Mouse (Mus musculus) left cerebral cortex, postnatal 4 days (tissue): ENCODE measurements at regions not wholly inside any gene's neighbourhood (a gene's known extent, or its start where the extent isn't known, plus 50 kb on each side); places are given as distances from the start of the nearest gene placed in this dataset.

Experiments used
- DNase-seq: peaks from one replicate; pipeline ENCODE4 v3.0.0-alpha.2; 2022
- intact Hi-C: fragments of 180-260 bp; cut with DNase I; formaldehyde crosslinking; loops from one replicate; pipeline ENCODE4 v1.15.1; 2025

DNA sequence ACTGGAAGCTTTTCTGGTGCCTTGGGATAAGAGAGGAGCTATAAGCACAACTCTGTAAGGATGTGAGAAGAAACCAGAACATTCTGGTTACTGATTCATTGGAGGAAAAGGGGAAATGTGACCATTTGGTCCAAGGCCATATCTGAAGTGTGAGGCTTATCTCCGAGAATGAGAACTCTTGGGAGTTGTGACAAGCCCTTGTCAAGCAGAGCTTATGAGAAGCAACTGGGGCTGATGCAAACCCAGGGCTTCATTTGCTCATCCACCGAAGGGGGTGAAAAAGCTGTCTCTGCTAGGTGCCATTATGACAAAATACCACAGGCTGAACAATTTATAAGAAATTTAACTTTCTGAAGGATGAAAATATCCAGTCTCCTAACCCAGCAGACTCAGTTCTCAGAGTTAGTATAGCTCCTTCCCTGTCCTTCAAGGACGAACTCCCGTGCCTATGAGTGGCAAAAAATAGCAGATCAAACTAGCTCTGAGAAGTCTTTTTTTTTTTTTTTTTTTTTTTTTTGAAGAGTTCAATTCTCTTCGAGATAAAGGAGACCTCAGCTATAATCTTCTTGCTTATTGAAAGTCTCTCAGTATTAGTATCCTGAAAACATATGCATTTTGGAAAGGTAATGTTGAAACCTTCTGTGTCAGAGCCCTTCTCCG, 725.4 kb downstream of the Kcnj2 start:
- intact Hi-C loops: no loop called here
- no peak for DNase-seq

DNA sequence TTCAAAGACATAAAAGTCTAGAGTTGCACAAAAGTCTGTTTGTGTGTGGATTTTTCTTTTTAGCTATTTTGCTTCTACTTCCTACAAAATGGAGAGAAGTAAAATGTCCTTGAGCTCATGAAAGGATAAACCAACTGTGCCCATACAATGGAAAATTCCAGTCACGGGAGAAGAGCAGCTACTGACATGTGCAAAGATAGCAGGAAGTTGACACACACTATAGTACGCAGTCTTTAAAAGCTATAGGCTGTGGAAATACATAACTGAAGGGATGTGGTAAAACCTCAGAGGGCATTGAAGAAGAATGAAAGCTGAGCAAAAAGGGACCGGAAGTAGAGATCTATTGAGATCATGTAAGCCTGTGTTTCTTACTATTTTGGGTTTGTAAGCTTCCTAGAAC, 735.1 kb downstream of the Kcnj2 start:
- no peak for DNase-seq
- intact Hi-C loops: no loop called here

DNA sequence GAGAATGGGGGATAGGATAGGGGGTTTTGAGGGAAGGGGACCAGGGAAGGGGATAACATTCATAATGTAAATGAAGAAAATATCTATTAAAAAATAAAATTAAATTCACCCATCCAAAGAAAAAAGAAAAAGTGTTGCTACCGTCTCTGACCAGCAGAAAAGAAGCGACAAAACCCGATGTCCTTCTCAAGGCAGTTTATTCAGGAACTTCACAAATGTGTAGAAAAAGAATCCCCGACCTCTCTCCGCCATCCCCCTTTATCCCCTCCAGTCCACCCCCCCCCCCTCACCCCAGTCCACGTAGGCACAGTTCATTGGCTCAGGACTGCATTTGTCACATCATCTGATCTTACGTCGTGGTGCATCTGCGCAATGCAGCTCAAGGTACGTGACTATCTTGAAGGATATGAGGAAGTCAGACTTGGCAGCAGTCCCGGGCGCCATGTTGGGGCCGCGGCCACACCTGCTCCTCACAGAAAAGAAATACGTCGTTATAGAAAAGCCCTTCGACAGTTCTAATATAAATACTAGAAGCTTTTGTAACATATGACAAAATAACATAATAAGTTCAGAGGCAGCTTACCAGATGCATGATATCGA, 750.3 kb downstream of the Kcnj2 start:
- intact Hi-C loops: no loop called here
- no peak for DNase-seq

DNA sequence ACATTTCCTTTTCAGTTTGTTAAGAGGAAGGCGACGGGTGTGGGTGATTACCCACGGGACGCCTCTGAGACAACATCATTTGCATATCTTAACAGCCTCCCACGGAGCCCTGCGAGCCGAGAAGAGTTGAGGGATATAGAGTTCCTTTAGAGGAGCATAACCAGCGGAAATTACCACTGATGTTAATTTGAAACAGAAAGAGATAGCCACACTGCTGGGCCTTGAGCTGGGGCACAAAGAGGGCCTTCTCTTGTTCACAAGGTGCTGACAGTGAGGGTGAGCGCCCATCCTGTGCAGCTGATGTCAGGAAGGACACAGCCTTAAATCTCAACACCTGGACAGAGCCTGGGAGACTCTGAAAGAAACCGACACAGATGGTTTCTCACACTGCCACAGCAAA, 752.2 kb downstream of the Kcnj2 start:
- intact Hi-C loops: no loop called here
- DNase-seq: peak; percentile 1

DNA sequence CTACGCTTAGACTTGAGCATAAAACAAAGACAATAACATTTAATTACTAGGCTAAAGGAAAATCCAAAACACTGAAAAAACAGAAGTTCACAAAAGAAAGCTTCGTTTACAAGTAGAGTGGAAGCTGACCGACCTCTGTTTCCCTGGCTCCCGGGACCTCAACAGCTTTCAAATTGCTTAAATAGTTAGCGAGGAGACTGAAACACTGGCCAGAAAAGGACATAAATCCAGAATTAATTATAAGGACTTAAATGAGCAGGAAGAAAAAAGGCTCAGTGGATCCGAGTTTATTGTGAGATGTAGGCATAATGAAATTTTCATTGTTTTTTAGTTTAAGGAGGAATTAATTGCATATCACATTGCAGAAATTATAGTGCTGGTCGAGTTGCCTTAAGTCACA, 754.4 kb downstream of the Kcnj2 start:
- intact Hi-C loops: no loop called here
- DNase-seq: no peak

DNA sequence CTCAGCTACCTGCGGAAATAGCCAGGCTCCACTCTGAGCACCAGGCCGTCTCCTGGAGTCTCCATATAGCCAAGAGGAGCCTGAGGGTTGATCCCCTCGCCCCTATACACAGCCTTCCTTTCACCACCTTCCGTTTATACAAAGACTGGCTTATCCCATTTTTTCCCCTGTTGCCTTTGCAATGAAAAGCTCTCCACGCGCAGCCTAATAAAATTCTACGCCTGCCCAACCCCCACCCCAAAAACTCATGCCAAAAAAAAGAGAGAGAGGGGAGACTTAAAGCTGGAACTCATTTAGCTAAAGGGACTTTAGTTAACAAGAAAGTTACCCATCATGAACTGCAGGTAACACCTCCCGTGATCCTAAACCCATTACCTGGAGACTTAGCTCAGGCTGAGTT, 762.5 kb downstream of the Kcnj2 start:
- intact Hi-C loops: no loop called here
- DNase-seq: no peak

DNA sequence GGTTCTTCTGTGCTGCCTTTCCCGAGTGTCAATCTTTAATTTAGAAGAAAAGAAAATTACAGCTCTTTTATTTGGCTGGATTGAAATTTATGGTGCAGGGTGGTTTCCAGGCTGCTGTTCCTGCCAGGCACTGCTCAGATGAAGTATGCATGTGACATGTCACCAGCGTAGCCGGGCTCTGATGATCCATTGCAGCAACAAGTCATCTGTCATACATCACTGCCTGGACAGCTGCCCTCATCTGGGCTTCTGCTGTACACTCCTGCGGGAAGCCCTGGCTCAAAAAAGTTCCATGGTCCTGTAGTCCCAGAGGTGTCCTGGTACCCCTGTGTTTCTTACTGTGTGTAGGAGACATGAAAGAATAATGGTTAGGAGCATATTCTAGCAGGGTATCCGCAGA, 773.0 kb downstream of the Kcnj2 start:
- peak; percentile 4 for DNase-seq
- intact Hi-C loops: no loop called here

DNA sequence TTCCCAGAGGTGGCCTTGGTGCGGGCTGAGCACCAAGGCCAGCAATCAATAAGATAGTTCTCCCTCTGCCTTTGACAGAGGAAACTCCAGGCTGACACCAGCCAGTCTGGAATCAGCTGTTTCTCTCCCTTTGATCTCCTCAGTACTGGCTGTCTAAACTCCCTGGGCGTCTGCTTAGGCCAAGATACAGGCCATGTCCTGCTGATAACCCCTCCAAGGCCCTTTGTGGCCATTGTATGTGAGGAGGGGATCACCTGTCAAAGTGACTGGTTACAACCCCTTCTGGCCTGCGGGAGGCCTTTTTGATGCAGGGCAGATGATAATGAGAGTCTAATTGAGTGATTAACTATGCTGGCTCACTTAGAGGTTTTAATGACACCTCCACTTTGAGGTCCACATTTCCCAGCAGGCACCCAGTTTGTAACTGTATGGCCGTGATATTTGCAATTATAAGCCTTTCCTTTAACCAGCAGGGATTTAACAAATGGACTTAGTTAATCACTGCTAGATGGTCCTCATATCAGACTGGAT, 777.8 kb downstream of the Kcnj2 start:
- no peak for DNase-seq
- intact Hi-C loops: no loop called here

DNA sequence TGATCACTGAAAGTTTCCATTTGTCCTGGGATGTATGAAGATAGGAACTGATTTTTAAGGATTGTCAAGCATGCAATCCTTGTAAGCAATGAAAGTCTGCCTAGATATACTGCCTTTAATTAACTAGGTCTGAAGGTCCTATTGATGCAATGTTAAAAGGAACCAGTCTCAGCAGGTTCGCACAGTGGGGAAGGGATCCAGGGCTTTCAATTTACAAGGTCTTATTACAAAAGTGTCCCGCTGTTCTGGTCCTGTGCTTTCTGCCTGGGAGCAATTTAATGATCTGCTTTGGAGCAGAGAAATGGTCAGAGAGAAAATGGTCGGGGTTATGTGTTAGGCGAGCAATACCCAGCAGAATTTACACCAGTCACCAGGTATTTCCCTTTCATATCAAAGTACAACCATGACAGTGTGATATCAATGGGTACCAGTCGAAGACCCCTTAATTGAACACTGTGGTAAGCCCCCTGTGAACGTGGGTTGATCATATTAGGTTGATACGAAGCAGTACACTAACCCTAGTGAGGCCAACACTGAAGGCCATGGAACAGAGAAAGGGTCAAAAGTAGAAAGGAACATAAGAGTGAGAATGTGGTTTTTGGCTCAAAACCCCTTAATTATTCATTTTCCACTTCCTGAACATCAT, 778.5 kb downstream of the Kcnj2 start:
- no peak for DNase-seq
- intact Hi-C loops: no loop called here

DNA sequence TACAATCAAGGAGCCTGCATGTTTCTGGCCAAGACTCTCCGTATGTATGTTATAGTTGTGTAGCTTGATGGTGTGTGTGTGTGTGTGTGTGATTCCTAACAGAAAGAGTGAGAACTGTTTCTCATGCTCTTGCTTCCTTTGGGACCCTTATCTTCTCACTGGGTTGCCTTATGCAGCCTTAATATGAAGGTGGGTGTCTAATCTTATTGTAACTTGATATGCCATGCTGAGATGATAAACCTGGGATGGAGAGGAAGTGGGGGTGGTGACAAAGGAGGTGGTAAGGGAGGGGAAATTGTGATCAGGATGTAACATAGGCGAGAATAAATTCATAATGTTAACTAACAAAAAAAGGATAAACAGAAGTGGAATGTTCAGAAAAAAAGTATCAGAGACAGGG, 791.3 kb downstream of the Kcnj2 start:
- no peak for DNase-seq
- intact Hi-C loops: no loop called here

DNA sequence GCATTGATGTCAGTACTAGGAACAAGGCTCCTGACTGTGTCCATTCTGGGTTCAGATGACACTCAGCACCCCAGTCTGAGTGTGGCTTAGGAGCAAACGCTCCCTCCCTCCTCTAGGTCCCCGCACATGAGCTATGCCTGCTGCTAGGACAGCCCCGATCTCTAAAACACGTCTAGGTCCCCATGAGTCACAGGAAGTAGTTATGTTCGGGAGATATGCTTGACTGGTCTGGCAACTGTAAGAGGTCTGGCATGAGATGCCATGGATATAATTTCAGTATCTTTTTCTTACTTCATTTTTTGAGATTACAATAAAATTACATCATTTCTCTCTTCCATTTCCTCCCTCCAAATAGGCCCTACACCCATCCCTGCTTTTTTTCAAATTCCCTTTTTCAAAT, 792.1 kb downstream of the Kcnj2 start:
- intact Hi-C loops: no loop called here

DNA sequence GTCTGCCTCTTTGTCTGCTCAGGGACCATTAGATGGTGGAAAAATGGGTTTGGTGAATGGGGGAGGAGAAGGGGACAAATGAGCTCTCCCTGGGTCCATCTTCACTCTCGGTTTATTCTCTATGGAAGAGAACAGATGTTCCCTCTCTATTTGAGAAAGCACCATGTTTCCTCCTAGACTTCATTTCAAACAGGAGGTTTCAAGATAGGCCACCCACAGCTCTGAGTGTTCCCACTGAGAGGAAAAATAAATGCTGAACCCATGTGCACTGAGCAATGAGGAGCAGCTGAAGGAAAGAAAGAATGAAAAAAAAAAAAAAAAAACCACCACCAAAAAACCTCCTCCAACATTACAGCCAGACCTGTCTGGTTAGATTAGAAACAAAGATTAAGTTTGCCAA, 799.2 kb downstream of the Kcnj2 start:
- intact Hi-C loops: no loop called here
- no peak for DNase-seq

More for the DNA sequence above, 792.1 kb downstream of the Kcnj2 start:
- no peak for DNase-seq

DNA sequence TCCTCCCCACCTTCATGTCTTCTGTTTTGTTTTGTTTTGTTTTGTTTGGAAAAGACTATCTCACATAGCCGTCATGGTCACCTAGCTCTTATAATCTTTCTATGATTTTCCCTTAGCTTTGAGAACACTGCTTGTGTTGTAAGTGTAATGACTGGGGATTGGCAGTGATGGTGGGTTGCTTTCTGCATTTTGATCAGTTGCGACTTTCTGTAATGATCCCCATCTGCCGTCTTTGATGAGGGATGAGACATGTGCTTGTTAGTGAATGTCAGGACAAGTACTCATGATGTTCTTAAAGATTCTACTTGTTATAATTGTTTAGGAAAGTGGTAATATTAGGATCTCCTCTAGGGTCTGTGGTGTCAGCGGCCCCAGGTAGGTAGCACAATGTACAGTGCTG, 809.4 kb downstream of the Kcnj2 start:
- intact Hi-C loops: no loop called here
- no peak for DNase-seq

DNA sequence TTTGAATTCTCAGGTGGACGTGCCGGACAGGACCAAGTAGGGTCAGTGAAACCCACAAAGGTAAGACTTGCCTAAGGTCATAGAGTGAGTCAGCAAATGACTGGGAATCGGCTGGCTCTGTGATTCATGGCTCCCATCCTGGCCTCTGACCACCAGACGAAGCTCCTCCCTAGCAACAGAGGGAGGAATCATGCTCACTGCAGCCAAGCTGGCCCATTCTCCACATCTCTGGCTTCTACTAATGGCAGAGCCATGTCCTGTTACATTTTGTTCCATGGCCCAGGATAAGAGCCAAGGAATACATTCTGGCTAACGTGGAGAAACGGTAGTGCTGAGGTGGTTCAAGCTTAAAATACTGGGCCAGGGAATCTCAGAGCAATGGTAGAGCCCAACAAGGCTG, 814.2 kb downstream of the Kcnj2 start:
- intact Hi-C loops: no loop called here
- no peak for DNase-seq

DNA sequence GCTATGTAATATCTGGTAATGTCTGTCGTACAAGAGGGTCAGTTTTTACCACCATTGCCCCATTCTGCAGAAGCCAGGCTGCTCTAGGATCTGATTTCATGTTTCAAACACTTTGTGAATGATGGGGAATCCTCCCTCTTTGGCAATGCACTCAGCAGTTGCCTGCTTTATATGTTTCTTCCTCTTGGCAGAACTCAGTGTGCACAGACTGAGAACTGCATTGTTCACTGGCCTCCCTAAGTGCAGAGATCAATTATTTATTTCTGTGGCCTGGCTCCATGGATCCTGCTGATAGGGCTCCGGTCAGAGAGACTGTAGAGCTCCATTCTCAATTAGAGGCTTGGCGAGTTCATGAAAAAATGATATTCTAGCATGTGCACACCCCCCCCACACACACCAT, 824.1 kb downstream of the Kcnj2 start:
- DNase-seq: no peak
- intact Hi-C loops: no loop called here

DNA sequence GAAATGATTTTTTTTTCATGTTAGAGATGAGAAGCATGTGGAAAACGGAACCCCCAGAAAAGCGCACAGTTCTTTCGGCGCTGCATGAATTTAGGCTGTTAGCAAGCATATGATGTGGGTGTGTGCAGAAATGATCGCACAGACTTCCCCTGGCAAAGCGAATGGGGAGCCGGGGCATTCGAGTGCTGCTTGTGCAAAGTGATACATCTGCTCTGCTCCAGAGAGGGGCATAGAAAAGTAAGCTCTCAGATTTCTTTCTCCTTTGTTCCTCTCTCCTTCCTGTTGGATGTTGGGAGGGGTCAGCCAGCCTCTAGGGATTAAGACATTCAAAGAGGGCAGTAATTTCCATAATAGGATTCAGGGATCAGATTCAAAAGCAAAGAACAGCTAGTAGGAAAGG, 827.9 kb downstream of the Kcnj2 start:
- no peak for DNase-seq
- intact Hi-C loops: no loop called here

DNA sequence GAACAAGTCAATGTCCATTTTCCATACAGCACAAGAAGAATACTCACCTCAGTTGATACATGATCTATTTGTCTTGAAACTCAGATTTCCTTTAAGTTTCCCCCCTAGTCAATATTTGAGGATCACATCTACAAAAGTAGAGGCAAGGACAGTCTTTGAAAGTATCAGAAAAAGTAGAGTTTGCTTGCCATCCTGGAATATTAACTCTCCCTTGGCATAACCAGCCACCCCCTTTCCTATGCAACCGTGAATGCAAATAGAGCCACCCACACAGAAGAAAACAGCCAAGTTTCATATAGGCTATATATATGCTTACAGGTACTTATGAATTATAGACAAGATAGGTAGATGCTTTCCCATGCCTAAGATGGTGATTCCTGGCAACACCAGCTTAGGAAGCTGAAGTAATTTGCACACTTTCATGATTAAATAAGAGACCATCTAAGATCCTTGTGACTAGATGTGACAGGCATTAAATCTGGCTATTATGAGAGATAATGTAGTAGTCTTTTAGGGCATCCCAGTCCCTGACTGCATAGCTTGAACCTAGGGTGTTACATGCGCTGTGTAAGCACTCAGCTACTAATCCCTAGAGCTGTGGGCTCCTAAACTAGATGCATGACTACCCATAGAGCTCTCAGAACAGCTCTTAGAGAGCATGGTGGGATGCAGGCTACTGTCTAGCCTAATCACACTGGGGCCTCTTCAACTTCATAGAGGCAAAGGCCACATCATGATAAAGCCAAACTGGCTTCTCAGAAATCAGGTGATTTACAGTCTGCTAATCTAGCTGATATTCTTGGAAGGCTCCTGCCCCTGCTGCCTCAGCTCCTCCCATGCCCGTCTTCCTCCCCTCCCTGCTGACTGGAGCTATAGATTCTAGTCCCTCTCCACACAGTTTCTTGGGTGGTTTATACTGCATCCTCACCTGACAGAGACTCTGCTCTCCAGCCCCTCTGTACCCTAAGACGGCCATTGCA, 829.5 kb downstream of the Kcnj2 start:
- DNase-seq: no peak
- intact Hi-C loops: no loop called here

DNA sequence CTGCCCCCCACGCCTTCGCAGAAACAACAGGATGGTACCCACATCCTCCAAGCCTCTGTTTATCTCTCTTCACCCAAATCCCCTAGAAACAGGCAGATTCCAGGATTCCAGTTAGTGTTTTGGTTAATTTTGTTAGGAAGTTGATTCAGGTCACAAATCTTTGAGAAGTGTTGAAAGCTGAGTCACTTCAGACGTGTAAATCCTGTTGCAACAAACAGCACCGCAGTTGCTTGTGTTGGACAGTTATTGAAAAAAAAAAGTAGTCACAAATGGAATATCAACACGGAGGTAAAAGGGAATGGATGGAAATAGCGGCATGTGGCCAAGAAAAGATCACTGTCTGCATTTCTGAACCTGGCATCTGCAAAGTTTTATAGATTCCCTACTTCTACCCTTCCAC, 831.0 kb downstream of the Kcnj2 start:
- no peak for DNase-seq
- intact Hi-C loops: no loop called here

DNA sequence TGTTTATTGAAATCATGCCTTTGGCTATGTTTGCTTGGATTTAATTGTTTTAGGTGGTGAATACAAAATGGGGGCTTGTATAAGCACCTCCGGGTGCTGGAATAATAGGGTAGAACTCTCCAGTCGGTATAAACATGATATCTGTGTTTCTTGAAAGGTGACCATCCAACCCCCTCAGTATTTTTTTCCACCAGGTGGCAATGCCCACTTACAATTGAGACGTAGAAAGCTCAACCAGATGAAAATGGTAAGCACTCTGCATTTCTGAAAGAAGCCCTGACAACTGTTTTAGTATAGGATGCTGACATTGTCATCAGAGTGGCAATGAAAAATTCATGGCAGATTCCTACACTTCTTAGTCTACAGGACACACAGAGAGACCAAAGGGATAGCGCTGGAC, 838.1 kb downstream of the Kcnj2 start:
- DNase-seq: peak; percentile 7
- intact Hi-C loops: loop anchor here (5.0 kb wide), 1 partner anchor 878 kb away; the partner anchor contains the start of gene Sox9

DNA sequence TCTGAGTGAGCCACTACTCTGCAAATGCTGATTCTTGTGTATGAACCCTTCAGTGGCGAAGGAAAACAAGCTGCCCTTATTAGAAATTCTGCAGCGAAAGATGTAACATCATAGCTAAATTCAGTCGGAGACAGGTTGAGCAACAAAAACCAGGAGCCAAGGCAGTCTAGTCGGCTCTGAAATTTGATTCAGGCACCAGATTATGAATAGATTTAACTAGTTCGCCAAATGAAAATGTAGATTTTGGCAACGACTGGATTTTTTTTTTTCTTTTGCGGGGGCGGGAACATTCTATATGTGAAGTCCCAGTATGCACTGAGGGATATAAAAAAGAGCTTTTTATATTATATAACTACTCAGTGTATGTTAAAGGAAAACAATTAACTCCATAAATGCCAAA, 847.9 kb downstream of the Kcnj2 start:
- intact Hi-C loops: no loop called here

DNA sequence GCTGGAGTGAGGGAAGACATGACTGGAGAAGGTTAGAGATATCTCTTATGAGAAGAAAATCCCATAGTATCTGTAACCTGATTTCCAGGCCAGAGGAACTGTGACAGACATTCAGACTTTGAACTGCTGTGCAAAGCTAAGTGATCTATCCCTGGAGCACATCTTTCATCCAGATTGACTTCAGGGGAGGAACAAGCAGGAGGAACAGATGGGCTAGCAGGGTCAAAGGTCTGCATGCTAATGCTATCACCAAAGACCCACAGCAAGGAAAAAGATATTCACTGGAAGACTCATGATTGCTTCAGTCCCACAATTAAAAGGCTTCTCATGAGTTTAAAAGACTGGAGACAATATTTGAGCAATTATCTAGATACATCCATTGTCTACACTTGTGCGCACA, 855.7 kb upstream of the Sox9 start:
- intact Hi-C loops: no loop called here
- DNase-seq: no peak

More for the DNA sequence above, 847.9 kb downstream of the Kcnj2 start:
- no peak for DNase-seq
